Mouse (Mus musculus) left cerebral cortex, postnatal 36 days (tissue): ENCODE measurements around the gene Cnep1r1. TPM values are rescaled to one million over a fixed set of nuclear protein-coding genes. Genes with fewer than 3 reads are reported as not detected.

Experiments used
- DNase-seq, 2 experiments: peaks; one replicate each; pipeline ENCODE4 v3.0.0; 2021 to 2022; ENCODE audit warnings: low spot score in 2 of 2, mixed read lengths in 1 of 2
- intact Hi-C: fragments of 180-260 bp; cut with DNase I; formaldehyde crosslinking; loops from one replicate; pipeline ENCODE4 v1.15.1; 2025
- total RNA-seq, 2 experiments: library from RNA; stranded (reverse); gene quantifications; 2 replicates each; pipeline ENCODE4 v1.2.3; 2021

Cnep1r1 gene
- total RNA-seq, result 10 to 100 TPM; 28.7 to 33.9 TPM

- intact Hi-C loops, result no loop called here
Observed at GRCm38 (mm10) chr8:88118456-88119036, at the start of gene Cnep1r1. TSS of gene Cnep1r1 (plus strand) at chr8:88118769.

DNA sequence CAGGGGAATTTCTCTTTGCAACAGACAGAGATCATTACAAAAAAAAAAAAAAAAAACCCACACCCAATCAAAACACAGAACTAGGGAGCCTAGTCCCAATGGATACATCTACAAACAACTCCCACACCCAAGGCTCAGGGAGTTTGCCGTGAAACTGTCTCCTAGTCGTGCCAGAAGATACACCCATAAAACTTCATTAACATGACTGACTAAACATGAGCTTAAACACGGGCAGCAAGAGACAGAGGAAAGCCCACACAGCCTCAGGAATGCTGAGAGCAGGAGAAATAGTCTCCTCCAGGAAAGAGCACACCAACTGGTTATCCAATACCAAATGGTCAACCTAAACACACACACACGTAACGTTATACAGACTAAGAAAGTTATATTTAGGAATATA, 36.4 kb upstream of the Cnep1r1 start:
- intact Hi-C loops, result no loop called here
- no peak for DNase-seq

More at GRCm38 (mm10) chr8:88118456-88119036, at the start of gene Cnep1r1:
- peak; percentile 89 to 93 for DNase-seq

GRCm38 (mm10) chr8:88088006-88088405, 30.6 kb upstream of the Cnep1r1 start:
- intact Hi-C loops, result no loop called here
- DNase-seq, result no peak

DNA sequence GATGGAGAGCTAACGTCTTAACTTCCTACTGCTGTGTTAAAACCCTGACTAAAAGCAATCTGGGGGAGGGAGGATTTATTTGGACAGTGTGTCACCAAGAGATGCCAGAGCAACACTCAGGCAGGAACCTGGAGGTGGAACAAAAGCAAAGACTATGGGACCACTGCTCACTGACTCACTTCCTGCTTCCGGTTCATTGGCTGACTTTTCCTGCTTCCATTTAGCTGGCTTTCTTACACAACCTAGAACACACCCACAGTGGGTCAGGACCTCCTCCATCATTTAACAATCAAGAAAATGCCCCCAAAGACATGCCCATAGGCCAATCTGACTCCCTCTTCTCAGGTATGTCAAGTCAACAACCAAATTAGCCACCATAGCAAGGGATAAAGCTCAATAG, 26.9 kb upstream of the Cnep1r1 start:
- intact Hi-C loops, result no loop called here
- DNase-seq, result no peak

DNA sequence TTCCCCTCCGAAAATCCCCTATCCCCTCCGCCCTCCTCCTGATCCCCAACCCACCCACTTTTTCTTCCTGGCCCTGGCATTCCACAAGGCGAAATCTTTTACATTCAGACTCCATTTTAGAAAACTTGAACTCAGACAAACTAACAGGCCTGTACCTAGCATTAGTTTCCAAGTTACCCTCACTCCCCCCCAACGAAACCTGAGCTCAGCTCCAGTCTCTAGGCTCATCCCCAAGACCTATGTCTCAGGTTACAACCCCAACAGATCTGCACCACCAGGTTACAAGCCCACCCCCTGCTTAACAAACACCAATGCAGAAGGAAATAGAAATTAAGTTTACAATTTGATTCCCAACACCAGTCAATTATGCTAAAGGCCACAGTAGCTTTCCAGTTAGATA, 25.2 kb upstream of the Cnep1r1 start:
- intact Hi-C loops, result no loop called here
- DNase-seq, result no peak

GRCm38 (mm10) chr8:88098856-88099255, 19.7 kb upstream of the Cnep1r1 start:
- DNase-seq, result no peak
- intact Hi-C loops, result no loop called here

- DNase-seq, result no peak
- intact Hi-C loops, result no loop called here
Observed at GRCm38 (mm10) chr8:88099526-88099925, 19.0 kb upstream of the Cnep1r1 start.

- no peak for DNase-seq
Observed at GRCm38 (mm10) chr8:88109241-88109640, 9.3 kb upstream of the Cnep1r1 start.

DNA sequence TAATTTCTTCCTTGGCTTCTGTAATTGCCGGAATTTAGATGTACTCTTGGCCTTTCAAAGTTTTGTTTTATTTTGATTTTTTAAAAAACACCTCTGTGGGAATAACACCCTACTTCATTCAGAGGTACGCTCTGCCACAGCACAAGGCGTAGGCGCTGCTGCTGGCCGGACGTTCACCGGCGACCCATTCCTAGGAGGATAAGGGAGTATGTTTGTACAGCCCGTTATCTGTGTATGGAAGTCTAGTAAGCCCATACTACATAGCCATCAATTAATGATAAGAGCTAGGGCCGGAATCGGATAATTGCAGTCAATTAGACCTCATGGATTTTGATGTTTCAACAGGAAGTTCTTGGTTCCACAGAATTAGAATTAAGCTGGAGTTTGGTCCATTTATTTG, 507 bp downstream of the Cnep1r1 start:
- DNase-seq, result no peak
- intact Hi-C loops, result no loop called here

More at GRCm38 (mm10) chr8:88109241-88109640, 9.3 kb upstream of the Cnep1r1 start:
- intact Hi-C loops, result no loop called here

- DNase-seq, result no peak
- intact Hi-C loops, result no loop called here
Observed at GRCm38 (mm10) chr8:88124850-88125249, 6.3 kb downstream of the Cnep1r1 start.

DNA sequence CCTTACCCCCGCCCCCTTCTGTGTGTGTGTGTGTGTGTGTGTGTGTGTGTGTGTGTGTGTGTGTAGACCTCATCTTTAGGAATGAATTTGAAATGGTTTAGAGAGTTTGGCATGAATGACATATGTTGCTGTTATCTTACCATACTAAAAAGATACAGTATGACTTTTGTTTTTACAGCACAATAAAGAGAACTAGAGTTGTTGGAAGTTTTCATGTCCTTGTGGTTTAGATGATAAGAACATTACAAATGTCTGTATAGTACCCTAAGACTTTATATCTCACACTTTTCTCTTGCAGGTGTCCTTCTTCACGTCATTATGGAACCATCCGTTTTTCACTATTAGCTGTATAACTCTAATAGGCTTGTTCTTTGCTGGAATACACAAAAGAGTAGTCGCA, 10.8 kb downstream of the Cnep1r1 start:
- intact Hi-C loops, result no loop called here
- DNase-seq, result no peak

- intact Hi-C loops, result no loop called here
Observed at GRCm38 (mm10) chr8:88130754-88131317, 12.3 kb downstream of the Cnep1r1 start.

GRCm38 (mm10) chr8:88137748-88138484, 19.3 kb downstream of the Cnep1r1 start, which contains the start of gene Heatr3:
TSS of gene Heatr3 (plus strand) at chr8:88137855.
- DNase-seq, result peak; percentile 93 to 95
- intact Hi-C loops, result no loop called here

More at GRCm38 (mm10) chr8:88130754-88131317, 12.3 kb downstream of the Cnep1r1 start:
- DNase-seq, result no peak

DNA sequence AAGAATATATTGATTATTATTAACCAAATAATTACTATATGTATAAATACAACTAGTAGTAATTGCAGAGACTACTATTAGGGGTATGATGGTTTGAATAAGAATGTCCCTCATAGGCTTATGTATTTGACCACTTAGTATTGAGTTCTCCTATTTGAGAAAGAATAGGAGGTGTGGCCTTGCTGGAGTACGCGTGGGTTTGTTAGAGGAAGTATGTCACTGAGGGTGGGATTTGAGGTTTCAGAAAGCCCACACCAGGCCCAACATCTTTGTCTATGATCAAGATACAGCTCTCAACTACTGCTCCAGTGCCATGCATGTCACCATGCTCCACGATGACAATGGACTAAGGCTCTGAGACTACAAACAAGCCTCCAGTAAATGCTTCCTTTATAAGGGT, 20.7 kb downstream of the Cnep1r1 start:
- intact Hi-C loops, result no loop called here
- no peak for DNase-seq

DNA sequence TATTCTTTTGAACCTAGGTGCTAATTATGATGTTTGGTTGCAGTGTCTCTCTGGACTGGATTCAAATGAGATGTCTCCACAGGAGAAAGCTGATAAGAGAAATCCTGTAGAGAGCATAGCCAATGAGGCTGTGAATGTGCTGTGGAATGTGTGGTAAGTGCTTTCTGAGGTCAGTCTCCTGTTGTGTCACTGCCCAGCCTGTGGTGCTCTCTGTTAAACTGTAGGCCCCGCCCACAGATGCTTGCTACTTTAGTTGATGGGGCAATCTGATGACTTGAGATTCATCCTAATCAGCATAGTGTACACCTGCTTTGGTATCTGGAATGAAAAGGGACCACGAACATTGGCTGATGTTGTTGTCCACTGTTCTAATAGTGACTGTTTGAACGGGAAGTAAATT, 23.1 kb downstream of the Cnep1r1 start:
- DNase-seq, result no peak
- intact Hi-C loops, result no loop called here

DNA sequence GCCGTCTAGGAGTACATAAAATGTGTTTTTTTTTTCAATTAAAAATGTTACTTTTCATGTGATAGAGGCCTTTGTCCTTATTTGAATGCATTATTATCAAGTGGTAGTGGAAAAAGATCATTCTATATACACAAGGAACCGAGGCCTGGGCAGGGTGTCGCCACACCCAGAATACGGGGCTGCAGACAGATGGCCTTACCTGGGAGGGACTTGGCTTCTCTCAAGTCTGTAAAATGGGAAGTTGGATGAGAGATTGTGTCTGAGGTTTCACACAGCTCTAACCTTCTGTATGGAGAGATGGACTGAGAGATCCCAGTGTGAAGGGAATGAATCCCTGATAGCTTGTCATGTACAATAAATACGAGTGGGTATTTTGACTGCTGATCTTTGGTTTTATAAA, 25.5 kb downstream of the Cnep1r1 start:
- DNase-seq, result no peak
- intact Hi-C loops, result no loop called here

DNA sequence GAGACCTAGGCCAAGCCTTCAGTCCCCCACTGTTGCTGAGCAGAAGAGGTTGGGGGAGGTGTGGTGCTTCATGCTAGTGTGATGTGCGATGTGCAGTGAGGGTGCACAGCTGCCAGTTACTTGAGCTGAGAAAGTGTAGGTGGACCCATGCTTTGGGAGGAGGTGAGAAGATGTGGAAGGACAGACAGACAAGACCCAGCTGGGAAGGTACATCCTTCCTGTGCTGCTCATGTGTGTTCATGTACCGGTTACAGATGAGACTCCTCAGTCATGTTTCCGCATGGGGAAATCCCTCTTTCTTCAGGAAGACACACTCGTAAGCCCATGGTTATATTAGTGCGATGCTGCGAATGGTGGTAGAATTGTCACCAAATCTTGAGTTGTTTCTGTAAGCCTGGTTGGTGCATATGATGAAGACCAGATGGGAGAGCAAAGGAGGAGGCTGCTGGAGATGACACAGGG, 32.4 kb downstream of the Cnep1r1 start:
- intact Hi-C loops, result no loop called here
- DNase-seq, result peak; percentile 50 to 59

GRCm38 (mm10) chr8:88160237-88160995, 41.8 kb downstream of the Cnep1r1 start:
- intact Hi-C loops, result no loop called here
- peak in 1 of 2 experiments; percentile 20 for DNase-seq

- intact Hi-C loops, result no loop called here
- peak; percentile 36 to 49 for DNase-seq
Observed at GRCm38 (mm10) chr8:88161439-88161838, 42.9 kb downstream of the Cnep1r1 start.

GRCm38 (mm10) chr8:88175264-88175663, 56.7 kb downstream of the Cnep1r1 start:
- intact Hi-C loops, result no loop called here
- DNase-seq, result no peak
